Mouse (Mus musculus) G1E (cell line): ENCODE data around the gene Zrsr1.
A peak's percentile ranks its signal among the peaks of the same experiment; 100 is the strongest.

Source experiments
- CTCF ChIP-seq: IDR thresholded peaks from 2 replicates; pipeline ENCODE4 v1.5.1; 2012; ENCODE audit warnings: low read depth, low read length, inconsistent platforms, mixed read lengths
- GATA1 ChIP-seq: IDR thresholded peaks from 2 replicates; pipeline ENCODE4 v1.6.1; 2012; ENCODE audit warnings: borderline replicate concordance, low read length, inconsistent platforms, mixed read lengths
- POLR2AphosphoS5 ChIP-seq: IDR thresholded peaks from 2 replicates; pipeline ENCODE4 v1.6.1; 2012; ENCODE audit warnings: low read depth, low read length, inconsistent platforms; ENCODE audit not compliant: insufficient replicate concordance
- TAL1 ChIP-seq: conservative IDR thresholded peaks from 2 replicates; pipeline ENCODE4 v1.6.1; 2012; ENCODE audit warnings: low read depth, low read length, inconsistent platforms, mixed read lengths

GRCm38 (mm10) chr11:23007481-23008180 is 35.8 kb downstream of the Zrsr1 start, which contains the start of gene Fam161a:
- TF ChIP-seq GATA1 (no peak), CTCF (no peak), POLR2AphosphoS5 (0 out of 2 replicates have a peak, but pooled peaks have one; percentile 15), TAL1 (no peak)
